Mouse (Mus musculus) G1E-ER4 (cell line): ENCODE measurements around the gene Cecr2. TPM values are rescaled to one million over a fixed set of nuclear protein-coding genes. Genes with fewer than 3 reads are reported as not detected.

ENCODE experiments used
- GATA1 ChIP-seq: IDR thresholded peaks from one replicate; pipeline ENCODE4 v1.8.0; 2012; ENCODE audit warnings: low read length, inconsistent platforms
- polyA plus RNA-seq: library from polyadenylated mRNA; stranded (reverse); fragments of >175 nt; gene quantifications from 2 replicates; pipeline ENCODE4 v1.2.3, GENCODE M21; 2012

The Cecr2 gene
- polyA plus RNA-seq: 28.8 and 34.2 TPM in 2 replicates

GRCm38 (mm10) chr6:120665816-120666760 is at the start of gene Cecr2:
Gene Cecr2 (plus strand): TSS chr6:120666369.
- no peak for TF ChIP-seq GATA1

GRCm38 (mm10) chr6:120617586-120617985 is 48.6 kb upstream of the Cecr2 start:
- TF ChIP-seq GATA1: no peak

DNA sequence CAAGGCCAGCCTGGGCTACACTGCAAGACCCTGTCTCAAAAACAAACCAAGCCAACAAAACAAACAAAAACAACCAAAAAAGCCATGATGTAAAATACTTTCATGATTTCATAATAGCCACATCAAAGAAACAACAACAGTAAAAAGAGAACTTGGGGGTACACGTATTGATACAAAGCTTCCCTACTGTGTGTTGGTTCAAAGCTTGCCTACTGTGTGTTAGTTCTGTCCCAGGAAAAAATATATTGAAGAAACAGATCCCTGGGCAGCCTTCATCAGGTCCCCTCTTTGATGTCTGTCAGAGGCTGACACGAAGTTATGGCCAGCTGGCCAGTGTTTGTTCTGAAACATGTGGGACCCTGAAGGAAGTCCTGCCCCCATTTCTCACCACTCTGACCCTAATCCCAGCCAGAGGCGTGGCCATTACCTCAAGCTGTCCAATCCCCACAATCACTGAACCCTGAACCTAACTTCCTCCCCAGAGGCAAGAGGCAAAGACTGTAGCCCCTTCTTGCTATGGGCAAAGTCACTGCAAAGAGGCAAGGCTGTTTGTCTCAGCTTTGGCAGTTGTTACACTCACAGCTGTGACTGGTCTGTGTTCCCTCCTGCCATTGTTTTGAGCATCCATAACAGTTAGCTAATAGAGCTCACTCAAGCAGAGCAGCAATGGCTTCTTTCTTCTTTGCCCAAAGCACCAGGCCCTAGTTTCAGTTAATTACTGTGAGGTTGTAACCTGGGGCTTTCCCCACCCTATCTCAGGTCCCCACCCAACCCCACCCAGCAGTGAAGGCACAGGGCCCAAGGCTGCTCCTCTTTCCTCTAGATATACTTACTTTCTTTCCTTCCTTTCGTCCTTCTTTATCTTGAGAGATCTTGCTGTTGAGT is 47.4 kb upstream of the Cecr2 start:
- TF ChIP-seq GATA1: no peak

DNA sequence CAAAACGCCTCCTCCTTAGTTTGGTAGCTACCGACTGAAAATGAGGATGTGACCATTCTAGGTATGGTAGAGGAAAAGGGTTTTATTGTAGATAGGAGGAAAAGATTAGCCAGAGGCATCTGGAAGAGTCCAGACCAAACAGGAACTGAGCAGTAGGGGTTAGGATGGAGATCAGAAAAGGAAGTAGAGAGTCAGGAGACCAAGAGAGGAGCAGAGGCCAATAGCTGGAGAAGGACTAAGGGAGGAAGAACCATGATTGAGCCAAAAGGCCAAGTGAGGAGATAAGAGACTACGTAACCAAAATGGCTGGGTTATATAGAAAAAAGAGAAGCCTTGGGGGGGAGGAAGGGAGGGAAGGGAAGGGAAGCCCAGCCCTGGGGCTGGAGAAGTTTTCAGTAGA is 46.0 kb upstream of the Cecr2 start:
- no peak for TF ChIP-seq GATA1

- no peak for TF ChIP-seq GATA1
Measured at GRCm38 (mm10) chr6:120625081-120625480, 41.1 kb upstream of the Cecr2 start.

DNA sequence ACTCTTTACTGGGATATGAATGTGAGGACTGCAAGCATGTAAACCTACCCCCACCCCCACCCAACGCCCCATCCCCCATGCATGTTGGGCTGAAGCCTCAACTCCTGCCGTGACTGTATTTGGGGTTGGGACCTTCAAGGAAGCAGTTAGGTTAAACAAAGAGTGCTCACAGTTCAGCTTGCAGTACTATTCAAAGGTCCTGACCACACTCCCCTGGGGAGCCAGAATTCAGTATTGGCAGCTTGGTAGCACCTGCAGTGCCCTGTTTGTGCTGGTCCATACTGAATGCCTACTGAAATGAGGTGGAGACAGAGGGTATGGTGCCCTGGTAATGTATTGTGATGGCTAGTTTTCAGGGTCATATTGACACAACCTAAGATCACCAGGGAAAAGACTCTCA is 39.1 kb upstream of the Cecr2 start:
- TF ChIP-seq GATA1: no peak

DNA sequence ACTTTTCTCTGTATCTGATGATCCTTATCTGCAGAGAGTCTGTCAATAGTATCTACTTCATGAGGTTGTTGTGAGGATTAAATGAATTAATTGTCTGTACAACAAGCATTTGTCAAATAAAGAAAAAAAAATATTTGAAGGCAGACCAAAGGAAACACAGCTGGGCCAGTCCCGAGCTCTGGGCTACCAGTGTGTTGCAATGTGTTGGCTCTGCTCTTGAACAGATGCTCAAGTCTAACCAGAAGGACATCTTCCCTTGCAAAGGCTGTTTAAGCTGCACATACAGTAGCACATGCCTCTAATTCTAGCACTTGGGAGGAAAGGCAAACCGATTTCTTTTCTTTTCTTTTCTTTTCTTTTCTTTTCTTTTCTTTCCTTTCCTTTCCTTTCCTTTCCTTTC is 37.2 kb upstream of the Cecr2 start:
- TF ChIP-seq GATA1: no peak

DNA sequence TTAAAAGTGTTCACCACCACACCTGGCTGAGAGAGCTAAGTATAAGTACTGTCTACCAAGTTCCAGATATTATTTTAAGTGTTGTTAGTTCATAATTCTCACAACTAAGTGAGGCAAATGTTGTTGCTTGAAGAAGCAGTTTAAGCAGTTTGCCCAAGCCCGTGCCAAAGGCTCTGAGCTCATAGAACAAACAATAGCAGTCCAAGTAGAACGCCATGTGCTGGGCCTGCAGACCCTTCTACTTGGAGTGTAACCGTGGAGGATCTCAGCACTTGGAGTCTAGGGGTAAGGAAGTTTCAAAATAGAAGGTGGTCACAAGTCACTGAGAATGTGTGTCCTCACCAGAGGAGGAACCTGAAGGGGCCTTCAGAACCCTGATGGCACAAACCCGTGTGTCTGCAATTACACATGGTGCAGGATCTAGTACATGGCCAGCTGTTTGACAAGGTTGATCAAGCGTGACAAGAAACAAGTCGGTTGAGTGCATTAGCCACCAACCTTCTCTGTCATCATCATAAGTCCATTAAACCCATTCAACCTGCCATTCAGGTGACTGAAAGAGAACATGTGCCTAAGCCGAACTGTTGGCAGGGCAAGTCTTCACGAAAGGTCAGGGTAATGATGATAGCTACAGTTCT is 30.7 kb upstream of the Cecr2 start:
- TF ChIP-seq GATA1: no peak

GRCm38 (mm10) chr6:120639547-120639946 is 26.6 kb upstream of the Cecr2 start:
- no peak for TF ChIP-seq GATA1

DNA sequence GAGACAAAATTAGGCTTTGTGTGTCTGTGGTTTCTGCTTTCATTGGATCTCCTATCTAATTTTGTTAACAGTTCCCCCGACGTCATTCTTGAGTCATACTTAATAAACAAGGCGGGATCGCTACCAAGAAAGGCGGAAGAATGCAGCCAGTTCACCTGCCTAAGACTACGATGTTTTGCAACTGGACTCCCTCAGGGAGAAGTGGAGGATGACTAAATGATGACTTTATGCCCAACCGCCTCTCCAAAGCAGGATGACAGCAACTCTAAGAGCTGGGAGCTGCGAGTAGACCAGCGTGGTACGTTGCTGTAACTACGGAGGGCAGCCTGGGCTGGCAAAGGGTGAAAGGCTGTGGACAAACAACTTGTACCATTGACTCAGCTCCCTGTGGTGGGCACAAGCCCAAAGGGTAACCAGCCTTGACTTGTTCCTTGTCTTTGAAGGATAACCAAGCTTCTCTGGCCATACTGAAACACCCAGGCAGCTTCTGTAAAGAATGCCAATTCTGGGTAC is 24.2 kb upstream of the Cecr2 start:
- no peak for TF ChIP-seq GATA1

- no peak for TF ChIP-seq GATA1
Measured at GRCm38 (mm10) chr6:120643776-120644175, 22.4 kb upstream of the Cecr2 start.

GRCm38 (mm10) chr6:120644346-120645299 is 21.5 kb upstream of the Cecr2 start:
- no peak for TF ChIP-seq GATA1

DNA sequence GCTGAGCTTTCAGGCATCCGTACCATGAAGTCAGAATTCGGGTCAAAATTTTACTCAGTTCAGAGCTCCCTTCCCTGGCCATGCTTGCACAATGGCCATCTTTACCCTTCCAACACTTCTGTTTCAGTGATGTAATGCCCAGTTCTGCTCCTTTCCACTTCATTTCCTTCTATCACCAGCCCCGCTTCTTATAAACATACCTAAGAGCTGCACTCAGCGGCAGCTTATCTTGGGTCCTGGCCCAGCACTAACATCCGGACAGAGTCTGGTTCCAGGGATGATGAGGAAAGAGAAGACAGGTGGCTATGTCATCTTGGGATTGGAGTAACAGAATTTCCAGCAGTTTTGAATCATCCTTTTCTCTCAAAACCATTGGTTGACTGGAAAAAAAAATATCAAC is 18.0 kb upstream of the Cecr2 start:
- no peak for TF ChIP-seq GATA1

DNA sequence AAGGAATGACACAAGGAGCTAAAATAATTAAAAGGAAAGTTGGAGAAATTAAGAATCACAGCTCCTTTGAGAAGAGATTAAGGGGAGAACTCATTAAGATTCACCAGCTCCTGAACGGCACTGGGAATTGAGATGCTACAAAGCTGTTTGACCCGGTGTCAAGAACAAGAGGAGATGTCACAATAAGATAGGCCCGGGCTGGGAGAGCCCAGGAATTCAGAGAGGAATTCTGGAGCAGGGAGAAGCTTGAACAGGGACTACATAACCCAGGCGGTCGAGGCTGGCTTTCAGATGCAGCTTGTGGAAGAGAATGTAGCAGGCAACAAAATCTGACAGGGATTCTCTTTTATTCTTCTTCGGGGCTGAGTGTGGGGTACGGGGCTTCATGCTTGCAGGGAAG is 13.5 kb upstream of the Cecr2 start:
- TF ChIP-seq GATA1: no peak

DNA sequence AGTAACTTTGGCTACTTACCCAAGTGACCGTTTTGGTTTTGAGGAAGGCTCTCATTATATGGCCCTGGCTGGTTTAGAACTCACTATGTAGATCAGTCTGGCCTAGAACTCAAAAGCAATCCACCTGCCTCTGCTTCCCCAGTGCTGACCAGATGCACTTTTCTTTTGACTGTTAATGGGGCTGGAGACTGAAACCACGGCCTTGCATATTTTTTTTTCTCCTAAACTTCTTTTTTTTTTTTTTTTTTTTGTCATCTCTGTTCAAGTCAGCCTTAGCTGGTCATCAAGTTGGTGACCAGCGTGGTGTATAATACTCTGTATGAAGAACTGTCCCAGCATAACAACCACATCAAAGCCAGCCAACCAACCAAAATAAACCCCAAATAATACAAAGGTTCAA is 10.5 kb upstream of the Cecr2 start:
- TF ChIP-seq GATA1: no peak
